Mouse (Mus musculus): ENCODE measurements at regions not wholly inside any gene's neighbourhood (a gene's known extent, or its start where the extent isn't known, plus 50 kb on each side); places are given as distances from the start of the nearest gene placed in this dataset.
"Not testable (repeated sequence)": the region's sequence is repeated elsewhere in the genome, so short reads cannot be mapped to it uniquely, and the experiment has no call there.

- not testable (repeated sequence) for DNase-seq
These were observed 577.6 kb upstream of the Olfr1507 start for GRCm38 (mm10) chr14:53073126-53073525.

GRCm38 (mm10) chr14:53072502-53072901 is 577.0 kb upstream of the Olfr1507 start:
- not testable (repeated sequence) for DNase-seq

- not testable (repeated sequence) for DNase-seq
These were observed 558.9 kb upstream of the Olfr1507 start for GRCm38 (mm10) chr14:53054439-53054838.

- DNase-seq, result not testable (repeated sequence)
These were observed 558.0 kb upstream of the Olfr1507 start for GRCm38 (mm10) chr14:53053465-53054123.

GRCm38 (mm10) chr14:53047683-53048082 is 552.1 kb upstream of the Olfr1507 start:
- not testable (repeated sequence) for DNase-seq

- DNase-seq, result not testable (repeated sequence)
These were observed 551.4 kb upstream of the Olfr1507 start for GRCm38 (mm10) chr14:53046975-53047374.

GRCm38 (mm10) chr14:53045331-53045730 is 549.8 kb upstream of the Olfr1507 start:
- DNase-seq, result not testable (repeated sequence)

- not testable (repeated sequence) for DNase-seq
These were observed 548.6 kb upstream of the Olfr1507 start for GRCm38 (mm10) chr14:53044101-53044500.

- DNase-seq, result not testable (repeated sequence)
These were observed 546.5 kb upstream of the Olfr1507 start for GRCm38 (mm10) chr14:53042016-53042415.

- DNase-seq, result not testable (repeated sequence)
These were observed 543.9 kb upstream of the Olfr1507 start for GRCm38 (mm10) chr14:53039475-53039874.

GRCm38 (mm10) chr14:53034940-53035339 is 539.4 kb upstream of the Olfr1507 start:
- not testable (repeated sequence) for DNase-seq

GRCm38 (mm10) chr14:53033221-53033620 is 537.7 kb upstream of the Olfr1507 start:
- DNase-seq, result not testable (repeated sequence)

GRCm38 (mm10) chr14:53032498-53032897 is 536.9 kb upstream of the Olfr1507 start:
- DNase-seq, result not testable (repeated sequence)

GRCm38 (mm10) chr14:53030227-53030626 is 534.7 kb upstream of the Olfr1507 start:
- DNase-seq, result not testable (repeated sequence)

GRCm38 (mm10) chr14:53026958-53027357 is 531.4 kb upstream of the Olfr1507 start:
- not testable (repeated sequence) for DNase-seq

- not testable (repeated sequence) for DNase-seq
These were observed 524.6 kb upstream of the Olfr1507 start for GRCm38 (mm10) chr14:53020152-53020551.

GRCm38 (mm10) chr14:53007741-53008140 is 512.2 kb upstream of the Olfr1507 start:
- not testable (repeated sequence) for DNase-seq

- not testable (repeated sequence) for DNase-seq
These were observed 511.8 kb upstream of the Olfr1507 start for GRCm38 (mm10) chr14:53007323-53007722.

GRCm38 (mm10) chr14:53001289-53001688 is 505.7 kb upstream of the Olfr1507 start:
- DNase-seq, result not testable (repeated sequence)

- not testable (repeated sequence) for DNase-seq
These were observed 496.7 kb upstream of the Olfr1507 start for GRCm38 (mm10) chr14:52992106-52992760.

GRCm38 (mm10) chr14:52991328-52991665 is 495.7 kb upstream of the Olfr1507 start:
- DNase-seq, result not testable (repeated sequence)

- DNase-seq, result not testable (repeated sequence)
These were observed 495.2 kb upstream of the Olfr1507 start for GRCm38 (mm10) chr14:52990569-52991327.

- DNase-seq, result not testable (repeated sequence)
These were observed 494.4 kb upstream of the Olfr1507 start for GRCm38 (mm10) chr14:52989940-52990339.

Measured in cerebellum, adult 9-10 months (tissue).